Comparison of ENCODE assay signal across 9 mouse cellular contexts in the genomic region with DNA sequence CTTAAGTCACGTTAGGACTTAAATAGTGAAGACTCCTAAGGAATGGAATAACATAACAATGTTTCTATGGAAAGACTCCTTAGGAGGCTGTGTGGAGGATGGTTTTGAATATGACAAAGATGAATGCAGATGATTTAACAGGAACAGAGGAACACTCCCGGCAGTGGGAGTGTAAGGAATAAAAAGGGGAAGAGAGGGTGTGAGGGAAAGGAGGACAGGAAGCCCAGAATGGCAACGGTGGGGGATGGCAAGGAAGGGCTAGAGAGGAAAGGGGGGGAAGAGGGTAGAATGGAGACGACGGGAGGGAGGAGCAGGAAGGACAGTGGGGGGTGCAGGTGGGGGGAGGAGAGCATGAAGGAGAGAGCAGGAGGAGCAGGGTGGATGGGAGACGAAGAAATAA. TPM values are rescaled to one million over a fixed set of nuclear protein-coding genes. Genes with fewer than 3 reads are reported as not detected.
DNase-seq lines count a peak whose midpoint lies in the region; ATAC-seq and TF ChIP-seq lines count a peak whose summit lies in the region.
"Had no signal": no experiment of that assay in that cellular context is flagged by ENCODE, and none has a peak within 500 bp of the region (broad histone marks: within the 10 kb centered on the region; RNA-seq: fewer than 3 reads in every experiment).

No protein-coding gene starts in this region.

- no peak for DNase-seq in kidney, adult 8-10 months
- no peak for DNase-seq in CH12.LX (ENCODE audit: extremely low read depth)
- DNase-seq in embryonic facial prominence, embryonic 14.5 days (ENCODE audit: low spot score) = no peak
- DNase-seq in forebrain, embryonic 14.5 days (ENCODE audit: low spot score) = no peak
- no peak for DNase-seq in layer of hippocampus, postnatal 14 days (ENCODE audit: low spot score in 2 of 2)
- DNase-seq in Muller cell, postnatal 12 days (ENCODE audit: inconsistent ontology term) = no peak
- DNase-seq: cerebellum, adult 9-10 months had no signal

- TF ChIP-seq EP300 in CH12.LX (IDR thresholded peaks at IDR 0.05; ENCODE audit: low read length) = no peak

- no peaks in the 10 kb centered on the region for H3K9me3 ChIP-seq in kidney, embryonic 15.5 days (replicated peaks)
- H3K9me3 ChIP-seq in CH12.LX (replicated peaks; ENCODE audit: low read length) = no peaks in the 10 kb centered on the region
- no peaks in the 10 kb centered on the region for H3K9me3 ChIP-seq in embryonic facial prominence, embryonic 14.5 days (ENCODE audit: control insufficient read depth, low read length)
- no peaks in the 10 kb centered on the region for H3K9me3 ChIP-seq in liver, embryonic 15.5 days (replicated peaks)
- H3K9me3 ChIP-seq in forebrain, embryonic 14.5 days (replicated peaks; ENCODE audit: control insufficient read depth, low read length) = no peaks in the 10 kb centered on the region

- peak overlapping the region; percentile 48 for H3K4me2 ChIP-seq in kidney, embryonic 15.5 days
- peak overlapping the region; percentile 69; the same call in 1 of the 2 replicates for H3K4me2 ChIP-seq in CH12.LX (ENCODE audit: insufficient read depth, low read depth, poor library complexity, severe bottlenecking)
- peak overlapping the region; percentile 43 for H3K4me2 ChIP-seq in embryonic facial prominence, embryonic 14.5 days (ENCODE audit: low read depth, low read length)
- H3K4me2 ChIP-seq in liver, embryonic 15.5 days = 0 out of 2 replicates have a peak overlapping the region, but pooled peaks have one; percentile 3
- no peak overlapping the region for H3K4me2 ChIP-seq in forebrain, embryonic 14.5 days (ENCODE audit: low read length)

- H3K27ac ChIP-seq in kidney, embryonic 15.5 days = no peak overlapping the region
- H3K27ac ChIP-seq in CH12.LX (ENCODE audit: insufficient read depth, low read depth) = no peak overlapping the region
- no peak overlapping the region for H3K27ac ChIP-seq in embryonic facial prominence, embryonic 14.5 days (replicated peaks; ENCODE audit: low read depth, low read length)
- no peak overlapping the region for H3K27ac ChIP-seq in liver, embryonic 15.5 days (replicated peaks)
- no peak overlapping the region for H3K27ac ChIP-seq in forebrain, embryonic 14.5 days (ENCODE audit: low read depth, low read length)

- in situ Hi-C loops in CH12.LX (cut with MboI; ENCODE audit: low pct_ligation_motif_present, low pct_unique_long_range_greater_than_20kb, low sequenced_read_pairs) = loop anchor here (10.0 kb wide), 1 partner anchor 73 kb away; no protein-coding TSS in a partner anchor

- H3K36me3 ChIP-seq in kidney, embryonic 15.5 days = no peaks in the 10 kb centered on the region
- no peaks in the 10 kb centered on the region for H3K36me3 ChIP-seq in CH12.LX (replicated peaks in 1 of 2; ENCODE audit: control insufficient read depth in 1 of 2, insufficient read depth in 1 of 2, low read length in 1 of 2)
- no peaks in the 10 kb centered on the region for H3K36me3 ChIP-seq in embryonic facial prominence, embryonic 14.5 days (ENCODE audit: control insufficient read depth, insufficient read depth, low read length)
- no peaks in the 10 kb centered on the region for H3K36me3 ChIP-seq in liver, embryonic 15.5 days (replicated peaks)
- H3K36me3 ChIP-seq in forebrain, embryonic 14.5 days (ENCODE audit: control insufficient read depth, insufficient read depth, low read length) = no peaks in the 10 kb centered on the region

- dilution Hi-C loops in CH12.LX (cut with MboI; ENCODE audit: extremely low pct_ligation_motif_present, extremely low pct_unique_long_range_greater_than_20kb, low sequenced_read_pairs) = no loop called here

- ATAC-seq in kidney, embryonic 15.5 days (replicated peaks; ENCODE audit: low FRiP score) = no peak
- ATAC-seq in embryonic facial prominence, embryonic 14.5 days (ENCODE audit: low read depth) = no peak
- ATAC-seq in liver, embryonic 15.5 days (ENCODE audit: insufficient read depth) = no peak
- no peak for ATAC-seq in forebrain, embryonic 14.5 days

- WGBS in kidney, embryonic 15.5 days = 16% methylated on average over 6 of the region's 6 CpGs
- WGBS in embryonic facial prominence, embryonic 14.5 days = 20% methylated on average over 6 of the region's 6 CpGs
- 9% methylated on average over 6 of the region's 6 CpGs for WGBS in liver, embryonic 15.5 days (ENCODE audit: insufficient replicate concordance)
- WGBS in forebrain, embryonic 14.5 days = 36% methylated on average over 6 of the region's 6 CpGs

- H3K9ac ChIP-seq in kidney, embryonic 15.5 days = no peak overlapping the region
- H3K9ac ChIP-seq in CH12.LX (ENCODE audit: insufficient read depth, low read depth) = no peak overlapping the region
- H3K9ac ChIP-seq in embryonic facial prominence, embryonic 14.5 days (ENCODE audit: low read depth, low read length) = no peak overlapping the region
- no peak overlapping the region for H3K9ac ChIP-seq in liver, embryonic 15.5 days
- no peak overlapping the region for H3K9ac ChIP-seq in forebrain, embryonic 14.5 days (ENCODE audit: low read length)

- TF ChIP-seq POLR2A in CH12.LX (IDR thresholded peaks at IDR 0.05; ENCODE audit: low read depth, low read length) = no peak

- peaks cover 7% of the 10 kb centered on the region for H3K4me1 ChIP-seq in kidney, embryonic 15.5 days
- H3K4me1 ChIP-seq in CH12.LX (ENCODE audit: control insufficient read depth in 1 of 2, insufficient read depth in 2 of 2) = peaks cover 0 to 17% of the 10 kb centered on the region in 2 experiments; a peak in 3 of 4 replicates
- H3K4me1 ChIP-seq in embryonic facial prominence, embryonic 14.5 days (ENCODE audit: control insufficient read depth, insufficient read depth, low read length) = no peaks in the 10 kb centered on the region
- H3K4me1 ChIP-seq in liver, embryonic 15.5 days (replicated peaks) = no peaks in the 10 kb centered on the region; the same call in 1 of the 2 replicates
- peaks cover 3% of the 10 kb centered on the region; the same call in 1 of the 2 replicates for H3K4me1 ChIP-seq in forebrain, embryonic 14.5 days (ENCODE audit: control insufficient read depth, insufficient read depth, low read length)

- no peak for TF ChIP-seq RAD21 in CH12.LX (IDR thresholded peaks at IDR 0.05; ENCODE audit: low read depth, low read length)

- no peak for TF ChIP-seq CTCF in CH12.LX (conservative IDR thresholded peaks at IDR 0.05 in 1 of 2, IDR thresholded peaks at IDR 0.05 in 1 of 2; ENCODE audit: low read depth in 2 of 2, low read length in 2 of 2)

- 0 out of 2 replicates have a peak, but pooled peaks cover 2% of the 10 kb centered on the region for H3K27me3 ChIP-seq in kidney, embryonic 15.5 days
- no peaks in the 10 kb centered on the region for H3K27me3 ChIP-seq in CH12.LX (replicated peaks)
- H3K27me3 ChIP-seq in embryonic facial prominence, embryonic 14.5 days (replicated peaks; ENCODE audit: control insufficient read depth, insufficient read depth, low read length) = no peaks in the 10 kb centered on the region
- H3K27me3 ChIP-seq in liver, embryonic 15.5 days = no peaks in the 10 kb centered on the region; the same call in 1 of the 2 replicates
- peaks cover 69% of the 10 kb centered on the region for H3K27me3 ChIP-seq in forebrain, embryonic 14.5 days (replicated peaks; ENCODE audit: control insufficient read depth, insufficient read depth, low read length)

- H3K4me3 ChIP-seq in kidney, embryonic 15.5 days (replicated peaks) = no peak overlapping the region
- no peak overlapping the region for H3K4me3 ChIP-seq in CH12.LX (replicated peaks in 1 of 3; ENCODE audit: low read depth in 2 of 3, low read length in 2 of 3, poor library complexity in 1 of 3)
- H3K4me3 ChIP-seq in embryonic facial prominence, embryonic 14.5 days (ENCODE audit: low read depth, low read length) = no peak overlapping the region
- H3K4me3 ChIP-seq in liver, embryonic 15.5 days (replicated peaks) = no peak overlapping the region
- H3K4me3 ChIP-seq in forebrain, embryonic 14.5 days (ENCODE audit: low read depth, low read length) = no peak overlapping the region

- H3K79me2 ChIP-seq in CH12.LX (replicated peaks; ENCODE audit: control insufficient read depth, extremely low read depth, insufficient read depth, poor library complexity, severe bottlenecking) = no peaks in the 10 kb centered on the region

TF ChIP-seq in CH12.LX, 34 proteins besides CTCF, POLR2A, EP300 and RAD21:
- TF ChIP-seq NRF1 (IDR thresholded peaks at IDR 0.05; ENCODE audit: low read depth, low read length) = no peak
- TF ChIP-seq CHD2 (IDR thresholded peaks at IDR 0.05; ENCODE audit: low read length) = no peak
- no peak for TF ChIP-seq MYC (IDR thresholded peaks at IDR 0.05; ENCODE audit: low read depth, low read length)
- no peak for TF ChIP-seq SMC3 (IDR thresholded peaks at IDR 0.05; ENCODE audit: low read depth, low read length)
- TF ChIP-seq UBTF (IDR thresholded peaks at IDR 0.05; ENCODE audit: low read depth, low read length) = no peak
- no peak for TF ChIP-seq ZNF384 (IDR thresholded peaks at IDR 0.05; ENCODE audit: low read depth, low read length)

RNA-seq across cellular contexts. Expression of a gene that starts 24.4 kb away (rescaled TPM):
- 19.4 and 20.4 TPM in 2 replicates for polyA plus RNA-seq in kidney, embryonic 15.5 days (2015; fragmentation: Nextera tagmentation; extraction: Ambion mirVana)
- total RNA-seq in CH12.LX (2012; rRNA removed) (4.1 and 4.6 TPM in 2 replicates), CH12.LX (2014; rRNA removed) (5.1 and 5.2 TPM in 2 replicates)
- polyA plus RNA-seq in CH12.LX (2012; ENCODE audit: insufficient read length, low read depth) = 8.2 and 9.0 TPM in 2 replicates
- 21.5 and 24.3 TPM in 2 replicates for polyA plus RNA-seq in embryonic facial prominence, embryonic 14.5 days (2014; fragmentation: Nextera tagmentation; extraction: Ambion mirVana)
- 6.0 and 6.7 TPM in 2 replicates for polyA plus RNA-seq in liver, embryonic 15.5 days (2015; fragmentation: Nextera tagmentation; extraction: Ambion mirVana)
- 14.2 and 18.8 TPM in 2 replicates for polyA plus RNA-seq in forebrain, embryonic 14.5 days (2014; fragmentation: Nextera tagmentation; extraction: Ambion mirVana)
- total RNA-seq in layer of hippocampus, postnatal 14 days (2021) = 10 to 100 TPM; 21.6 to 22.2 TPM
